Mouse (Mus musculus) small intestine, adult 2 months (tissue): Measurements from ENCODE around the gene Myh14.

Experiments
- CTCF ChIP-seq: fragments of 200-500 bp; IDR thresholded peaks from 2 replicates; pipeline ENCODE4 v1.5.1; 2012; ENCODE audit warnings: low read depth, mild to moderate bottlenecking, control low read depth, inconsistent platforms, low read length, moderate library complexity, mixed read lengths; ENCODE audit not compliant: insufficient replicate concordance, insufficient read length; ENCODE audit errors: extremely low read depth
- POLR2A ChIP-seq: fragments of 200-500 bp; IDR thresholded peaks from 2 replicates; pipeline ENCODE4 v1.6.1; 2012; ENCODE audit warnings: low read depth, mild to moderate bottlenecking, control low read depth, inconsistent platforms, low read length, moderate library complexity

DNA sequence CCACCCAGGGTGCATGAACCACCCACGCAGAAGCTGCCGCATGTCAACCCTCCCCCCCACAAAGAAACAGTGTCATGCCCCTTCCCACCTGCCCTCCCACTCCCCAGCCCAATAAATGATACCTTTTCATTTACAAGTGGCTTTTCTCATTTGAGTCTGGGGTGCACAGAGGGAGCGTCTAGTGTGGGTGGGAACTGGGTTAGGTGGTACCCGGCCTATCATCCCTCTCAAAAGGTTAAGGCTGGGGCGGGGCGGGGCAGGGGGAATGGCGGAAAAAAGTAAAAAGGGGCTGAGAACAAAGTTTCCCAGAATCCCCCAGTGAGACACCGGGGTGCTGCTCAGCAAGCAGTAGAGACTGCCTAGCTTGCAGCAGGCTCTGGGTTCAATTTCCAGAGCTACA lies 66.0 kb downstream of the Myh14 start:
- TF ChIP-seq CTCF (no peak), POLR2A (no peak)
